Mouse (Mus musculus): ENCODE measurements at regions not wholly inside any gene's neighbourhood (a gene's known extent, or its start where the extent isn't known, plus 50 kb on each side); places are given as distances from the start of the nearest gene placed in this dataset.
"Not testable (repeated sequence)": the region's sequence is repeated elsewhere in the genome, so short reads cannot be mapped to it uniquely, and the experiment has no call there.

- DNase-seq = no peak
Observed at GRCm38 (mm10) chr17:4890131-4890530, 104.0 kb upstream of the Arid1b start.

GRCm38 (mm10) chr17:4891576-4891975 lies 102.6 kb upstream of the Arid1b start:
- DNase-seq = no peak

DNA sequence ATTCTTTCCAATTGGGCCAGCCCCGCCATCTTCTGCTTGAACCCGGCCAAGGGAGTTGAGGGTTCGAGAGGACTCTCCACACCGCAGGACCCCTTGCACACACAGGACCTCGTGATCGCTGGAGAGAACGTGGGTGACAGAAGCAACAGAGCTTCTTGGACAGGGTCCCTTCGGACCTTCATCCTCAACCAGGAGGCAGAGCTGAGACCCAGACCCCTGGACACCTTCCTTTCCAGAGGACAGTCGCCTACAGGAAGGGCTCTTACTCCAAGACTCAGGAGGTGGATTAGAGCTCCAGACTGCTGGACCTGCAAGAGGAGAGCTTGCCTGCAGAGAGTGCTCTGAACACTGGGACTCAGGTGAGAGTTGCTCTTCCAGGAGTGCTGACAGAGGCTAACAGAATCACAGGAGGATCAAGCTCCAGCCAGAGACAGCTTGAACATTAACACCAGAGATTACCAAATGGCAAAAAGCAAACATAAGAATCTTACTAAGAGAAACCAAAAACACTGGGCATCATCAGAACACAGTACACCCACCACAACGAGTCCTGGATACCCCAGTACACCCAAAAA lies 99.3 kb upstream of the Arid1b start:
- not testable (repeated sequence) for DNase-seq

DNA sequence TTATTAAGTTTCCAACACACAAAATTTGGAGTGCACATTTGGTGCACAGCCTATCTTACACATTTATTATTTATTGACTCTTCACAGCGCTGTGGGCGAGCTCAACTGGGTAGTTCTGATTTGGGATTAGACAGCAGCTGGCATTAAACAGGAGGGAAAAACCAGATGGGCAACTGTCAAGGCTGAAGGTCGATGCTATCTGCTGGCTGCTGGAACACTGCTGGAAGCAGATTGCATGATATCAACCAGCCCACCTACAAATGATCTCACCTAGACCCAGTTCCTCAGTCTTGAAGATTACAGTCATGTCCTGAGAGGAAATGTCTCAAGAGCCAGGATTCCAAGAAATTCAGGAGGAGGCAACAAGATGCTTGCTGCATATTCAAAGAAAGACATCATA lies 91.0 kb upstream of the Arid1b start:
- no peak for DNase-seq

DNA sequence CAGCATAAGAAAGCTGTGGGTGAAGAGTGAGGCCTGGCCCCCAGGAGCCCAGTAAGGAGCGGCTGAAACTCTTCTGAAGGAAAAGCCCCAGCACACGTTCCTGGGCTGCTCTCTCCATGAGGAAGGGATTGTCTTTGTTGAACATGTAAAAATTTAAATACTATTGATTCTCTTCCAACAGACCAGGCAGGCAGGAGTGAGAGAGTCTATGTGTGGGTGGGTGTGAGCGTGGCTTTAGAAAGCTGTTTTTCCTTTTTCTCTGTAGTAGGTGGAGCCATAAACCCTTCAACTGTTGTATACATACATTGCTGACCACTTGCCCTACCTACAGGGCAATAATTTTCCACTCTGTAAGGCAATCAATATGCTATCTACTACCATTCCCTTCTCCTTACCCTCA lies 87.6 kb upstream of the Arid1b start:
- no peak for DNase-seq

GRCm38 (mm10) chr17:4907181-4907752 lies 86.9 kb upstream of the Arid1b start:
- peak; percentile 66 for DNase-seq

DNA sequence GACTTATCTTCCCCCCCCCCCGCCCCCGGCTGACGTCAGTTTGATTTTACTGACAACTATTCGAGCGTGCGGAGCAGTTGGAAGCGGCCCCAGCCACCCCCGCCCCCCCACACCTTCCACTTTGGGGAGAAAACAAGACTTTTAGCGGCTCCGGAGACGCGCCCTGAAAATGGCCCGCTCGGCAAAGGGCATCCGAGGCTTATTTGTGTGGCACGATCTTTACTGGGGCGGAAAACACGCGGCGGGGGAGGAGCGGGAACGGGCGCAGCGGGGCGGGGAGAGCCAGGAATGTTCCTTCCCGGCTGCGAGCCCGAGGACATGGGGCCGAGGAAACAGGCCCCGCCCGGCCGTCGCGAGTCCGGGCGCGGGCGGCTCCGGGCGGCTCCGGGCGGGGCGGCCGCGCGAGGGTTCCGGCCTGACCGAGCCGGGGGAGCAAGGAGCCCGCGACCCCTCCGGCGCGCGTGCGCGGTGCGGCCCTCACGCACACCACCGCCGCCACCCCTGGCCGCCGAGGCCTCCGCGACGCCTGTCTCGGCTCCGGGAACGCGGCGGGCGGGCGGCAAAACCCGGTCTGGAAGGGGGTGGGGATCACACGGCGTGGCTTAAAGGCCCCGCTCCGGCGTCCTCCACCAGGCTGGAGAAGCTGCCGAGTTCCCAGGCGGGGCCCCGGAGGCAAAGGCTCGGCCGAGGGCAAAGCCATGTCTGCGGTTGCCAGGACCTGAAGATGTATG lies 86.1 kb upstream of the Arid1b start:
- peak; percentile 97 for DNase-seq

DNA sequence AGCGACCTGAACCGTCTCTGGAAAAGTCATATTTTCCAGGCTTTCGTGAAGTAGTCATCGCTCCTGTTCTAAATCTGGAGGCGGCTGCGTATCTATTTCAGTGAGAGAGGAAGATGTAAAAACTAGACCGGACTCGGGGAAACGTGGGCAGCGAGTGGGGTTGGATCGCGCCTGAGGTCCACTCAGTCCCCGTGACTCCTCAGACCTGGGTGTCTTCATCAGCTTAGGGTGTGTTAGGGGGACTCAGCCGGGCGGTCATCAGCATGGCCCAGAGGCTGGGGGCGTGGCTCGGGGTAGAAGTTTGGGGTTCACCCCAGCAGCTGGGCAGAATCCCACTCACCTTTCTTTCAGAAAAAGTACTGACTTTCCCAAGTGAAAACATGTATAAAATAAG lies 85.6 kb upstream of the Arid1b start:
- DNase-seq = no peak

DNA sequence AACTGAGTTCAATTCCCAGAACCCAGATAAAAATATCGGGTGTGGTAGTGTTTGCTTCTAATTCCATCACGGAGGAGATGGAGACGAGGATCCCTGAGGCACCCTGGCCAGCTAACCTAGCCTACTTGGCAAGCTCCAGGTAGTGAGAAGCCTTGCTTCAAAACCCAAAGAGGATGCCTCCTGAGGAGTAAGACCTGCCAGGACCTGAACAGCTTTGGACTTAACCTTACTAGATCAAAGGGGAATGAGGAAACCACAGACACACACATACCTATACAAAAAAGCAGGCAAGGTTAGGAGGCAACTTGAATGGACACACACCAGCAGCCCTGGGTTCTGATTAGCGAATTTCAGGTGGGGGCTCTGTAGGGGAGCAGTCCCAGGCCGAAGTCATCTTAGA lies 84.0 kb upstream of the Arid1b start:
- no peak for DNase-seq

DNA sequence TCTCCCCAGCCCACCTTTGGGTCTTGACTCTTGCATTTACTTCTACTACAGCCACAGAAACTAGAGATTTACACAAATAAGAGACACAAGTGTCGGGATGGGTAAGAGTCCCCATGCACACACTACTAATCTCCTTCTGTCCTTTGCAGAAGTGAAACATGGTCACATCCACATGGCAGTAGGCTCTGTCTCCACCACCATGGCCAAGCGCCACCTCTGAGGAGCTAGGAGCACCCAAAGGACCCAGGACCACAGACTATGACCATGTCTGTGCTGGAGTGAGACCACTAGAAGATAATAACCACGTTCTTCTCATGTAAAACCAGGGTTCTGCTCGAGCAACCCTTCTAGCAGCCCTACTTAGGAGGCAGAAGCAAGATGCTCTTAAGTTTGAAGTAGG lies 81.1 kb upstream of the Arid1b start:
- no peak for DNase-seq

- DNase-seq = no peak
Observed at GRCm38 (mm10) chr17:4919866-4920495, 74.2 kb upstream of the Arid1b start.

- no peak for DNase-seq
Observed at GRCm38 (mm10) chr17:4921121-4921520, 73.0 kb upstream of the Arid1b start.

GRCm38 (mm10) chr17:4928631-4929030 lies 65.5 kb upstream of the Arid1b start:
- no peak for DNase-seq

- no peak for DNase-seq
Observed at GRCm38 (mm10) chr17:4935268-4935667, 58.9 kb upstream of the Arid1b start.

GRCm38 (mm10) chr17:4940589-4940988 lies 53.5 kb upstream of the Arid1b start:
- no peak for DNase-seq

DNA sequence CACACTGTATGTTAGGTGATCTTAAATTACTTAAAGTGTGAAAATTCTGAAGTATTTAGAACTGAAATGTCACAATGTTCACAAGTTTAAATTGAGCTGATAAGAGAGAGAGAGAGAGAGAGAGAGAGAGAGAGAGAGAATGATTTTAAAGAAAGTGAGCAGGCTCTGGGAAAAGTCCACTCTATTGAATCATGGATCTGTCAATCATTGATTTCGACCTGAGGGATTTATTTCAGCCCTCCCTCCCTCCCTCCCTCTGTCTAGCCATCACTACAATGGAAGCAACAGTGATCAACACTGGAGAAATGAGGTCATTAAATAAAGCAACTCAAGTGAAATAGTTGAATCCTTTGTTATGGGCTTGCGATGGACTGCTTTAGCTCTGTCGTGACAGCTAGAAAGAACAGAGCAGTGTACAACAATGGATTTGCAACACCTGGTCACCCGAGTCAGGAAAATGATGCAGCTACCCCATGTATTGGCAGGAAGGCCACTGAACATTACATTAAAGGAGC lies 52.8 kb upstream of the Arid1b start:
- DNase-seq = no peak

DNA sequence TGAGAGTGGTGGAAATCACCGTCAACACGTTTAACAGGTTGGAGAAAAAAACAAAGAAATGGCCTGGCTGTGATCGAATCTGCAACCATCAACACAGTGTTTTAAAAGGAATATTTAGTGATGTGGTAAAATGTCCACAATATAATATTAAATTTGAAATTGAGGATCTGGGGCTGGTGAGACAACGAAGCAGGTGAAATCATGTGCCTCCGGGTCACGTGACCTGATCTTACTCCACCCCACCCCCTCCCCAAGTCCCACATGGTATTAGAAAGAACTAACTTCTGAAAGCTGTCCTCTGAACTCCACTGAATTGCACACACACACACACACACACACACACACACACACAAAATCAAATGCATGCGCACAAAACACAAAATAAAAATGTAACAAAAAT lies 51.3 kb upstream of the Arid1b start:
- no peak for DNase-seq
